Mouse (Mus musculus) hematopoietic stem cell, adult 5-6 weeks (primary cell): ENCODE data around the gene Nrtn. TPM values are rescaled to one million over a fixed set of nuclear protein-coding genes. Genes with fewer than 3 reads are reported as not detected.

ENCODE experiments used
- total RNA-seq: library from RNA; stranded (forward); fragments of 172-1452, 232-1000 nt; gene quantifications from 2 replicates; pipeline ENCODE4 v1.2.3, GENCODE M21; 2017

Nrtn gene
- total RNA-seq, 1 experiment from 2014 or later = not detected

Other genes with a start within 250 kb of the Nrtn start
- gene Znrf4, start 245.1 kb downstream of the Nrtn start, total RNA-seq = not detected in 2 replicates
- 0.20 TPM in 1 of 2 replicates, not detected in the other for gene Gm20219, start 203.1 kb downstream of the Nrtn start, total RNA-seq
- gene Safb2, start 172.9 kb downstream of the Nrtn start, total RNA-seq = 94.2 and 95.1 TPM in 2 replicates
- gene Safb, start 172.7 kb downstream of the Nrtn start, total RNA-seq = 65.8 and 86.0 TPM in 2 replicates
- gene 2410015M20Rik, start 147.8 kb downstream of the Nrtn start, total RNA-seq = 65.5 and 76.1 TPM in 2 replicates
- gene Rpl36, start 144.1 kb downstream of the Nrtn start, total RNA-seq = 2,030 and 2,370 TPM in 2 replicates
- gene Lonp1, start 130.6 kb downstream of the Nrtn start, total RNA-seq = 53.7 and 57.4 TPM in 2 replicates
- 0.75 TPM in 1 of 2 replicates, not detected in the other for gene Catsperd, start 129.4 kb downstream of the Nrtn start, total RNA-seq
- 51.9 and 53.5 TPM in 2 replicates for gene Ranbp3, start 84.2 kb downstream of the Nrtn start, total RNA-seq
- gene Ndufa11, start 39.8 kb downstream of the Nrtn start, total RNA-seq = 42.8 and 67.8 TPM in 2 replicates
- gene Vmac, start 39.5 kb downstream of the Nrtn start, total RNA-seq = 12.5 and 12.9 TPM in 2 replicates
- 21.0 and 26.2 TPM in 2 replicates for gene Dus3l, start 7.2 kb upstream of the Nrtn start, total RNA-seq
- gene Prr22, start 12.7 kb upstream of the Nrtn start, total RNA-seq = 1.4 TPM in 1 of 2 replicates, not detected in the other
- 5.0 and 5.1 TPM in 2 replicates for gene Rfx2, start 73.5 kb upstream of the Nrtn start, total RNA-seq
- gene Acsbg2, start 116.9 kb upstream of the Nrtn start, total RNA-seq = not detected in 2 replicates
- 0.44 TPM in 1 of 2 replicates, not detected in the other for gene 1700061G19Rik, start 117.9 kb upstream of the Nrtn start, total RNA-seq
- gene Mllt1, start 177.9 kb upstream of the Nrtn start, total RNA-seq = 15.3 and 19.3 TPM in 2 replicates
- not detected in 2 replicates for gene Acer1, start 224.6 kb upstream of the Nrtn start, total RNA-seq
- gene Clpp, start 232.8 kb upstream of the Nrtn start, total RNA-seq = 43.0 and 66.4 TPM in 2 replicates
- gene Alkbh7, start 239.8 kb upstream of the Nrtn start, total RNA-seq = 13.2 and 18.7 TPM in 2 replicates
- gene Pspn, start 242.5 kb upstream of the Nrtn start, total RNA-seq = not detected in 2 replicates